Mouse (Mus musculus) midbrain, embryonic 13.5 days (tissue): Measurements from ENCODE around the gene Arl6ip5. TPM values are rescaled to one million over a fixed set of nuclear protein-coding genes. Genes with fewer than 3 reads are reported as not detected.
"Not testable (repeated sequence)": the region's sequence is repeated elsewhere in the genome, so short reads cannot be mapped to it uniquely, and the experiment has no call there.

Experiments used
- ATAC-seq: fragments of 200-750 bp; cut with Nextera tagmentation; 2 replicates; pipeline ENCODE4 v1.8.0; 2017; ENCODE audit warnings: mild to moderate bottlenecking, moderate TSS enrichment, moderate library complexity
- H3K27ac ChIP-seq: fragments of 300-500 bp; sonication (generic); 2 replicates; pipeline ENCODE4 v1.5.1; 2015; ENCODE audit warnings: inconsistent platforms, mild to moderate bottlenecking, moderate library complexity
- H3K27me3 ChIP-seq: fragments of 300-500 bp; sonication (generic); 2 replicates; pipeline ENCODE4 v1.6.1; 2015; ENCODE audit warnings: mild to moderate bottlenecking, inconsistent platforms
- H3K36me3 ChIP-seq: fragments of 300-500 bp; sonication (generic); 2 replicates; pipeline ENCODE4 v1.6.1; 2015; ENCODE audit warnings: mild to moderate bottlenecking, inconsistent platforms
- H3K4me1 ChIP-seq: fragments of 300-500 bp; sonication (generic); replicated peaks from 2 replicates; pipeline ENCODE4 v1.6.1; 2015; ENCODE audit warnings: inconsistent platforms
- H3K4me2 ChIP-seq: fragments of 300-500 bp; sonication (generic); replicated peaks from 2 replicates; pipeline ENCODE4 v1.6.1; 2015; ENCODE audit warnings: moderate library complexity, mild to moderate bottlenecking, inconsistent platforms
- H3K4me3 ChIP-seq: fragments of 300-500 bp; sonication (generic); replicated peaks from 2 replicates; pipeline ENCODE4 v1.5.1; 2015; ENCODE audit warnings: mild to moderate bottlenecking, inconsistent platforms
- H3K9ac ChIP-seq: fragments of 300-500 bp; sonication (generic); replicated peaks from 2 replicates; pipeline ENCODE4 v1.6.1; 2015; ENCODE audit warnings: mild to moderate bottlenecking, inconsistent platforms
- H3K9me3 ChIP-seq: fragments of 300-500 bp; sonication (generic); 2 replicates; pipeline ENCODE4 v1.6.1; 2016; ENCODE audit warnings: mild to moderate bottlenecking, inconsistent platforms
- WGBS: fragments of 180-500 bp; shearing (Covaris S2); methylation state at CpG from one replicate; pipeline ENCODE4 v1.1.7; 2015; 5-methylcytosine and 5-hydroxymethylcytosine counted together
- polyA plus RNA-seq: library from polyadenylated mRNA; unstranded; fragments of >200 nt; fragmentation: Nextera tagmentation; extraction: Ambion mirVana; gene quantifications from 2 replicates; pipeline ENCODE4 v1.2.1, GENCODE M21; 2015

The Arl6ip5 gene
- polyA plus RNA-seq, 1 experiment from 2014 or later, result 113 TPM

DNA sequence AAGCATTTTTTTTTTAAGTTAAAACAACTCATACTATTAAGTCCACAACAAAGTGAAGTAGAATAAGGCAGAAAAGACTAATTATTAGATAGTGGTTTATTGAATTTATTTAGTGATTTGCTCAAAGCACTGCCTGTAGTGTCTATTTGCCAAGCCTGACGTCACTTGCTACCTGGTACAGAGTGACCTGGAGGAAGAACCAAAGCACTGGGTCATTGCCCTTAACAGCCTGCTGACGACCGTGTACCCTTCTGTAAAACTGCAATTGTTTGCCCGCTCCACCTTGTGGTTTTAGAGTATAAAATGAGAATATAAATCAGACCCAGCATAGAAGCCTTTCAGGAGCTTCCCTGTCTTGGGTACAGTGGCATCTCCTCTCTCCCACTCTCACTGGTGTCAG is 51.7 kb downstream of the Arl6ip5 start:
- WGBS, result 74% methylated on average over 4 of the region's 4 CpGs
- Histone ChIP-seq H3K36me3 (no peaks in the 10 kb centered on the region), H3K9me3 (no peaks in the 10 kb centered on the region), H3K9ac (no peak overlapping the region), H3K27ac (no peak overlapping the region), H3K4me3 (no peak overlapping the region), H3K27me3 (no peaks in the 10 kb centered on the region), H3K4me2 (no peak overlapping the region), H3K4me1 (no peaks in the 10 kb centered on the region)
- no peak for ATAC-seq

DNA sequence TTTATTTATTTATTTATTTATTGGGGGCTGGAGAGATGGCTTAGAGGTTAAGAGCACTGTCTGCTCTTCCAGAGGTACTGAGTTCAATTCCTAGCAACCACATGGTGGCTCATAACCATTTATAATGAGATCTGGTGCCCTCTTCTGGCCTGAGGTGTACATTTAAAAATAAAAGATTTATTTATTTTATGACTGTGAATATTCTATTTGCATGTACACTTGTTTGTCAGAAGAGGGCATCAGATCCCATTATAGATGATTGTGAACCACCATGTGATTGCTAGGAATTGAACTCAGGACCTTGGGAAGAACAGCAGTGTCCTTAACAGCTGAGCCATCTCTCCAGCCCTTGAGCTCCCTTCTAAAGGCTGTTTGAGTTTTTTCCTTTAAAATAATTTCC is 53.3 kb downstream of the Arl6ip5 start:
- ATAC-seq, H3K4me2 ChIP-seq: not testable (repeated sequence)

DNA sequence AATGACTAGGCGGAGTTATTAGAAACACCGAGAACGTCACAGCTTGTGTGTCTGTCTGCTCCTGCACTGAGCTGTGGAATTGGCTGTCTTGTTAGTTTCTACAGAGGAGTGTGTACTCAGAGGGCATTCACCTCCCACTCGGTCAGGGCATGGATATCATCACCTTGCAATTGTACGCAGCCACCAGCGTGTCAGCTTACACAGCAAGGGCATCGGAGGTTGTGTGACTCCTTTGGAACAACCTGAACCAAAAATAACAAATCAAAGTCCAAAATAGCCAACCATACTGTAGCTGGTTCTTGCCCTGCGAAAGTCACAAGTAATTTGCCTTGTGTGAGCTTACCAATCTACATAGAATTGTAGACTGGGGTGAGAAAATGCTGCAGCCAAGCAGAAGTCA is 54.8 kb downstream of the Arl6ip5 start:
- no peaks in the 10 kb centered on the region for H3K4me1 ChIP-seq
- no peaks in the 10 kb centered on the region for H3K36me3 ChIP-seq
- no peak overlapping the region for H3K27ac ChIP-seq
- H3K4me3 ChIP-seq, result no peak overlapping the region
- 89% methylated on average over 8 of the region's 8 CpGs for WGBS
- H3K27me3 ChIP-seq, result no peaks in the 10 kb centered on the region
- no peak for ATAC-seq
- H3K9me3 ChIP-seq, result no peaks in the 10 kb centered on the region
- no peak overlapping the region for H3K4me2 ChIP-seq
- H3K9ac ChIP-seq, result no peak overlapping the region

More for the DNA sequence above, 53.3 kb downstream of the Arl6ip5 start:
- not testable (repeated sequence) for H3K4me1 ChIP-seq, H3K9ac ChIP-seq, H3K27ac ChIP-seq, H3K27me3 ChIP-seq, H3K9me3 ChIP-seq, H3K4me3 ChIP-seq, H3K36me3 ChIP-seq

DNA sequence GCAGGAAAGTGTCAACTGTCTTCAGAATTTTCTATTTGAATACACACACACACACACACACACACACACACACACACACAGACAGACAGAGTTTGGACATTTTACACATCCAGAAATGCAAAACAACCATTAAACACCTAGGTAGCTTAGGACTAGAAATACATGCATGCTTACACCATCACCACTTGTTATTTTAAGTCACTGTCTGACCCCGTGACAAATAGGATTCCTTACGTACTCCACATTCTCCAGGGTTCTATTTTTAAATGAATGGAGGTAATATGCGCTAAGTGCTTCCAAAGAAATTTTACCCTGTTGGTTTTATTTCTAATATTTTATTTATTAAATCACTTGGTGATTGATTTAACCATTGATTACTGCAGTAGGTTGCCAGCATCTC is 55.2 kb downstream of the Arl6ip5 start:
- no peaks in the 10 kb centered on the region for H3K27me3 ChIP-seq
- H3K27ac ChIP-seq, result no peak overlapping the region
- ATAC-seq, result no peak
- no peaks in the 10 kb centered on the region for H3K9me3 ChIP-seq
- no peak overlapping the region for H3K4me3 ChIP-seq
- 72% methylated on average over 3 of the region's 3 CpGs for WGBS
- H3K9ac ChIP-seq, result no peak overlapping the region
- no peak overlapping the region for H3K4me2 ChIP-seq
- H3K36me3 ChIP-seq, result no peaks in the 10 kb centered on the region
- no peaks in the 10 kb centered on the region for H3K4me1 ChIP-seq

DNA sequence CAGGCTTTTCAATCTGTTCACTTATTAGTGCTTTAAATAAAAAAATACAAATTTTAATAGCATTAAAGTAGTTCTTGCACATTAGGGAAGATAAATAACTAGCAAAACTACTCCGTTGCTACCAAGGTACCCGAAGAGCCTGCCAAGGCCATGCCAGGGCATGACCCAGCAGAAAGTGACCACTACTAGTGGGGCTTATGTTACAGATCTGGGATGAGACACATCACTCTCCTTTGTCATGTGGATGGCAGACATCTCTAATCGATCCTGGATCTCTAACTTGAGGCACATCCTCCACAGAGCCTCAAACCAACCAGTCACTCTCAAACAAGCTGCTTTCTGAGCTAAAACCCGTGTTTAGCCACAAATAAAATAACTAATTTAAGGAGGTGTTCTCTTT is 56.2 kb downstream of the Arl6ip5 start:
- Histone ChIP-seq H3K27ac (no peak overlapping the region), H3K27me3 (no peaks in the 10 kb centered on the region), H3K36me3 (no peaks in the 10 kb centered on the region), H3K4me2 (no peak overlapping the region), H3K4me1 (no peaks in the 10 kb centered on the region), H3K9ac (no peak overlapping the region), H3K9me3 (no peaks in the 10 kb centered on the region), H3K4me3 (no peak overlapping the region)
- WGBS, result 82% methylated on average over 4 of the region's 4 CpGs
- no peak for ATAC-seq

DNA sequence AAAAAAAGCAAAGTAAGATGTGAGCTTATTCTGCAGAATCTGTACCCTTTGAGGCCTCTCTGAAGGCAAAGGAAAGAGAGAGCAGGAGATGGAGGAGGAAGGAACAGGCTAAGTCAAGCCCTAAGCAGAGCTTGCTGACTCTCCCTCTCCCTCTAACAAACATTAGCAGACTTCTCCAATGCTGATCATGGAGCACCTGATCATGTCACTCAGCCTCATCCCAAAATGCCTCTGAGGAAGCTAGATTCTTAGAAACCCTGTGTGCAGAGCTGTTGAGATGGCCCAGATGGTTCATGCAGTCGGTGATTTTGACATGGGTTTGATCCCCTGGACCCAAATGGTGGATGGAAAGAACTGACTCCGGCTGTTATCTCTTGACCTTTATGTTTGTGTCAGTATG is 56.6 kb downstream of the Arl6ip5 start:
- Histone ChIP-seq H3K27ac (no peak overlapping the region), H3K4me3 (no peak overlapping the region), H3K36me3 (no peaks in the 10 kb centered on the region), H3K4me1 (no peaks in the 10 kb centered on the region), H3K4me2 (no peak overlapping the region), H3K27me3 (no peaks in the 10 kb centered on the region), H3K9ac (no peak overlapping the region), H3K9me3 (no peaks in the 10 kb centered on the region)
- no peak for ATAC-seq
- WGBS, result 94% methylated on average over 2 of the region's 2 CpGs

DNA sequence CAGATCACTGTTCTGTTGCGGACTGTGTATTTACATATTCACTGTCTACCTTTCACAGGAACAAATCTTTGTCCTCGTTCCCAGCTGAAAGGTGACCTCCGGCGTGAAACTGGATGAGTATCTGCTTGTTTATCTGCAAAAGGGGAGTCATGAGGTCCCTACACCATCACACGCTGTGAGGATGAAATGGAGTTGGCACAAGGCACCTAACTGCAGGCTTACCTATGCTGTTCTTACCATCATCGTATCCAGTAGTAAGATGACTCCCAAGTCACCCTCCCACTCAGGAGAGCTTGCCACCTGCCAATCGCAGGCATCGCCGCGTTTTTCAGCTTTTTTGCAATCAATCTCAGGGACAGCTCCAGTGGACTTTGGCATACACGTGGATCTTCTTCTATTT is 59.1 kb downstream of the Arl6ip5 start:
- no peak for ATAC-seq
- Histone ChIP-seq H3K9ac (no peak overlapping the region), H3K27ac (no peak overlapping the region), H3K4me2 (no peak overlapping the region), H3K4me3 (no peak overlapping the region), H3K4me1 (no peaks in the 10 kb centered on the region), H3K27me3 (0 out of 2 replicates have a peak, but pooled peaks cover 3% of the 10 kb centered on the region), H3K36me3 (no peaks in the 10 kb centered on the region), H3K9me3 (no peaks in the 10 kb centered on the region)
- 77% methylated on average over 11 of the region's 11 CpGs for WGBS

DNA sequence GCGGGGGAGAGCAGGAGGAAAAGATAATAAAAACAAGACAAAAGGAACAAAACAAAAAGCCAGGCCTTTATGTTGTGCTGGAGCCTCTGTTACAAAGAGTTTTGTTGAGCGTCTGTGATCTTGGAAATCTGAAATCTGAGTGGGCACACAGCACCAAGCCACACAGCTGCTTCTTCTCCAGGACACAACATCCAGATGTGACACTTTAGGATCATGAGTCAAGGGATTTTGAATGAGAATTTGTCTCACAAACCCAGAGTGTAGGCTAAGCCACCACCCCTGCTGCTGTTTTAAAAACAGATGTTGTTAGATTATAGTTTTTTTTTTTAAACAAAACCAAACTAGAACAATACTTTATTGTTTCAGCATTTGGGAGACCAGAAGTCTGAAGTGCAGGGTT is 61.9 kb downstream of the Arl6ip5 start:
- H3K36me3 ChIP-seq, result no peaks in the 10 kb centered on the region
- H3K27me3 ChIP-seq, result peaks cover 9% of the 10 kb centered on the region; the same call in 1 of the 2 replicates
- H3K4me3 ChIP-seq, result no peak overlapping the region
- no peak for ATAC-seq
- no peaks in the 10 kb centered on the region; the same call in 1 of the 2 replicates for H3K4me1 ChIP-seq
- no peak overlapping the region for H3K4me2 ChIP-seq
- H3K9ac ChIP-seq, result no peak overlapping the region
- 61% methylated on average over 2 of the region's 2 CpGs for WGBS
- no peak overlapping the region for H3K27ac ChIP-seq
- no peaks in the 10 kb centered on the region for H3K9me3 ChIP-seq

DNA sequence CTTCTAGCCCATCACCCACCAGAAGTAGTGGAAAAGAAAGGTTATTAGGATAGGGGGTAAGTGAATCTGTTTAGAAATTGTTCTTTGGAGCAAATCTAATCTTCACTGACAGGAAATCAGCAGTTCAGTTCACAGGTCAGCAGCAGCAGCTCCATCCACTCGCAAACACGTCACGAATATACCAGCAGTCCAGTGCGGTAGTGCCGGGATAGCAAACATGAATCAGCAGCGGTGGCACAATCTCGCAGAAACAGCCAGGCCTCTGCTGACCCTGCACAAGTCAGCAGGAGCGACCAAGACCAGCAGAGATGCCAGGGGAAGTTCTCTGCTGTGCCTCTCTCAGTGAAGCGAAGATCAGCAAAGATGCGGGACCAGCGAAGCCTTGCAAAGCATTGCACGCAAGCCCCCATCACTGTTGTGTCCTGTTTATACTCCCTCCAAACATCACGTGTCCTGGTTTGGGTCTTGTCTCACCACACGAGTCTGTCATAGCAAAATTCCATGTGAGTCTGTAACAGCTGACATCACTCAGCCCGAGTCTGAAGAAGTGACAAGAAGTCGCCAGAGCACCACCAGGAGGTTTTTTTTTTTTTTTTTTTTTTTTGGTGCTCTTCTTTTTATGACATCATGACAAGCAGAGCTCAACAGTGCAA is 62.7 kb downstream of the Arl6ip5 start:
- no peak overlapping the region for H3K4me3 ChIP-seq
- peaks cover 2% of the 10 kb centered on the region for H3K4me1 ChIP-seq
- no peak overlapping the region for H3K9ac ChIP-seq
- H3K9me3 ChIP-seq, result no peaks in the 10 kb centered on the region
- H3K27ac ChIP-seq, result no peak overlapping the region
- peaks cover 9% of the 10 kb centered on the region; the same call in 1 of the 2 replicates for H3K27me3 ChIP-seq
- H3K4me2 ChIP-seq, result no peak overlapping the region
- WGBS, result 87% methylated on average over 16 of the region's 16 CpGs
- ATAC-seq, result no peak
- H3K36me3 ChIP-seq, result no peaks in the 10 kb centered on the region

DNA sequence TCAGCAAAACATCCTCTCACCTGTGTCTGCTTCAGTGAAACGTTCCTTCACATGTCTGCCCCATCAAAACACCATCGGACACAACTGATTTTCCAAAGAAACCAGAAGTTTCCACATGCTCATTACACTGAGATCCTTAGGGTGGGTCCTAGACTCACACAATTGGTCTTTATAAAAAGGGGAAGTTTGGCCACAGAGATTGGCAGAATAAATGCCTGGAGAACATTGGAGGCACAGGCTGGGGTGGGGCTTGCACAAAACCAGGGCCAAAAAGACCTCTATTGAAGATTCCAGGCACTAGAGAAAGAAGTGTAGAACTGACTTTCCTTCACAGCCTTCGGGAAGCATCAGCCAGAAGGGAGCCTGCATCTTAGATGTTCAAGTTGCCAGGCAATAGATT is 63.3 kb downstream of the Arl6ip5 start:
- Histone ChIP-seq H3K9me3 (no peaks in the 10 kb centered on the region), H3K36me3 (no peaks in the 10 kb centered on the region), H3K27ac (no peak overlapping the region), H3K4me1 (peaks cover 7% of the 10 kb centered on the region), H3K4me2 (no peak overlapping the region), H3K9ac (no peak overlapping the region), H3K4me3 (no peak overlapping the region), H3K27me3 (peaks cover 10% of the 10 kb centered on the region; the same call in 1 of the 2 replicates)
- no peak for ATAC-seq
- 85% methylated on average over 3 of the region's 3 CpGs for WGBS

DNA sequence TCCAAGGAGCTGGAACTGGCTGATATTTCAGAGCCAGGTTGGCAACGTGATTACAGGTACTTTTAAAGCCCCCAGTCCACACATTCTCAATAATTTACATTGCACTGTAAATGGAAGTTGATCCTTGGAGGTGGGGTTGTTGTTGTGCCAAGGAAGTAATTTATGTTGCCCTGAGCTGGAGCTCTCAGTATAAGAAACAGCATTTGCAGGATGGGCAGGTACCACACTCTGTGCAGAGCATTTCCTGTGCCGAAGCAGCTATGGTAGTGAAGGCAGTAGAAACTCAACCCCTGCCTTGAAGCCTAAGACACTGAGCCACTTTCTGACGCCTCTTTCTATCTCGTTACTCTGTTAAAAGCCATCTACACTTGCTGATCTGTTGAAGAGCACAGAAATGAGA is 65.3 kb downstream of the Arl6ip5 start:
- 54% methylated on average over 4 of the region's 4 CpGs for WGBS
- H3K27ac ChIP-seq, result no peak overlapping the region

GRCm38 (mm10) chr6:97276366-97276765 is 65.9 kb downstream of the Arl6ip5 start:
- H3K9ac ChIP-seq, result no peak overlapping the region
- peaks cover 12% of the 10 kb centered on the region; the same call in 1 of the 2 replicates for H3K27me3 ChIP-seq
- no peak overlapping the region for H3K27ac ChIP-seq
- no peaks in the 10 kb centered on the region for H3K9me3 ChIP-seq
- WGBS, result 22% methylated on average over 4 of the region's 4 CpGs
- H3K36me3 ChIP-seq, result no peaks in the 10 kb centered on the region
- peaks cover 11% of the 10 kb centered on the region for H3K4me1 ChIP-seq
- H3K4me2 ChIP-seq, result no peak overlapping the region; the same call in 1 of the 2 replicates
- peak; percentile 55 for ATAC-seq
- no peak overlapping the region for H3K4me3 ChIP-seq

More for the DNA sequence above, 65.3 kb downstream of the Arl6ip5 start:
- Histone ChIP-seq H3K36me3 (no peaks in the 10 kb centered on the region), H3K9ac (peak overlapping the region; percentile 36; the same call in 1 of the 2 replicates), H3K9me3 (no peaks in the 10 kb centered on the region), H3K4me3 (no peak overlapping the region), H3K4me2 (no peak overlapping the region; the same call in 1 of the 2 replicates), H3K27me3 (peaks cover 12% of the 10 kb centered on the region; the same call in 1 of the 2 replicates), H3K4me1 (peaks cover 11% of the 10 kb centered on the region)
- no peak for ATAC-seq
